Comparison of ENCODE assay signal across 23 mouse cellular contexts in genomic region chr11:119665308-119665702, GRCm38 (mm10).
DNase-seq lines count a peak whose midpoint lies in the region; TF ChIP-seq lines count a peak whose summit lies in the region.
"Had no signal": no experiment of that assay in that cellular context is flagged by ENCODE, and none has a peak within 500 bp of the region (broad histone marks: within the 10 kb centered on the region; RNA-seq: fewer than 3 reads in every experiment).

No protein-coding gene starts in this region.

- H3K79me2 ChIP-seq in myocyte (ENCODE audit: control insufficient read depth, insufficient read depth), result peaks cover 83% of the 10 kb centered on the region

- TF ChIP-seq POLR2A in myocyte (IDR thresholded peaks at IDR 0.05; ENCODE audit: insufficient read length, low read depth), result no peak

- intact Hi-C loops in gastrocnemius, adult 2 months (cut with DNase I), result no loop called here
- intact Hi-C loops in left cerebral cortex, adult 2 months (cut with DNase I), result no loop called here

- no peak for DNase-seq in gastrocnemius, adult 2 months
- no peak for DNase-seq in gastrocnemius, postnatal 4 days (ENCODE audit: low spot score in 2 of 2)
- DNase-seq in left cerebral cortex, adult 2 months (ENCODE audit: extremely low spot score in 1 of 2, low spot score in 2 of 2), result no peak
- no peak for DNase-seq in left cerebral cortex, adult 9 months (ENCODE audit: low spot score in 2 of 2)
- no peak for DNase-seq in ovary, postnatal 36 days (ENCODE audit: low spot score)
- DNase-seq: adrenal gland, adult 2 months; adrenal gland, postnatal 10 days; adrenal gland, postnatal 25 days; cerebellum, adult 11 months; cerebellum, adult 18-20 months; cerebellum, adult 8-10 months; cerebellum, adult 9-11 months; cerebellum, postnatal 14 days; cerebellum, postnatal 36 days; embryo, embryonic 11 days had no signal

- H3K36me3 ChIP-seq in myocyte (ENCODE audit: control insufficient read depth, insufficient read depth), result no peaks in the 10 kb centered on the region
- H3K36me3 ChIP-seq: embryonic facial prominence, embryonic 12.5 days; embryonic facial prominence, embryonic 15.5 days; forebrain, embryonic 10.5 days; forebrain, embryonic 12.5 days had no signal

- no peaks in the 10 kb centered on the region for H3K27me3 ChIP-seq in myocyte (ENCODE audit: control insufficient read depth, insufficient read depth, insufficient read length)
- H3K27me3 ChIP-seq: CH12.LX; embryonic facial prominence, embryonic 12.5 days; embryonic facial prominence, embryonic 15.5 days; forebrain, embryonic 12.5 days; Patski had no signal

- no peak for TF ChIP-seq CTCF in gastrocnemius, adult 2 months (IDR thresholded peaks at IDR 0.05)
- no peak for TF ChIP-seq CTCF in left cerebral cortex, adult 2 months (IDR thresholded peaks at IDR 0.05)

- H3K27ac ChIP-seq in gastrocnemius, adult 2 months, result peak overlapping the region; percentile 85
- H3K27ac ChIP-seq in left cerebral cortex, adult 2 months, result peak overlapping the region; percentile 40; the same call in 1 of the 2 replicates
- H3K27ac ChIP-seq: embryonic facial prominence, embryonic 15.5 days; forebrain, embryonic 10.5 days; forebrain, embryonic 12.5 days had no signal

- H3K4me2 ChIP-seq in myocyte (ENCODE audit: low read depth), result no peak overlapping the region
- H3K4me2 ChIP-seq: embryonic facial prominence, embryonic 12.5 days; embryonic facial prominence, embryonic 15.5 days; forebrain, embryonic 12.5 days had no signal

- H3ac ChIP-seq in myocyte (ENCODE audit: control insufficient read depth, insufficient read length), result no peak overlapping the region

- no peak overlapping the region for H3K4me3 ChIP-seq in gastrocnemius, adult 2 months
- no peak overlapping the region for H3K4me3 ChIP-seq in left cerebral cortex, adult 2 months
- no peak overlapping the region for H3K4me3 ChIP-seq in myocyte
- H3K4me3 ChIP-seq: embryonic facial prominence, embryonic 12.5 days; embryonic facial prominence, embryonic 15.5 days; erythroblast, embryonic 14.5 days; forebrain, embryonic 10.5 days; forebrain, embryonic 12.5 days had no signal

TF ChIP-seq in myocyte, 11 proteins besides CTCF, POLR2A, EP300 and RAD21:
- TF ChIP-seq TCF12 (IDR thresholded peaks at IDR 0.05; ENCODE audit: insufficient read depth, poor library complexity, severe bottlenecking) (peak; percentile 54), MAX (IDR thresholded peaks at IDR 0.05; ENCODE audit: low read depth) (no peak), USF1 (IDR thresholded peaks at IDR 0.05; ENCODE audit: low read depth) (no peak), REST (IDR thresholded peaks at IDR 0.05; ENCODE audit: insufficient read depth, insufficient read length) (no peak), CEBPB (IDR thresholded peaks at IDR 0.05; ENCODE audit: insufficient read depth, poor library complexity, severe bottlenecking) (no peak), E2F4 (IDR thresholded peaks at IDR 0.05; ENCODE audit: insufficient read depth) (no peak), POLR2AphosphoS2 (IDR thresholded peaks at IDR 0.05; ENCODE audit: insufficient read length, low read depth) (no peak), MYOG (IDR thresholded peaks at IDR 0.05; ENCODE audit: control insufficient read depth in 1 of 3, insufficient read depth in 1 of 3, insufficient read length in 2 of 3, low read depth in 2 of 3) (peak in 2 of 3 experiments; percentile 44 to 70), SRF (IDR thresholded peaks at IDR 0.05; ENCODE audit: control insufficient read depth, insufficient read length, low read depth) (no peak), TCF3 (IDR thresholded peaks at IDR 0.05; ENCODE audit: insufficient read length, low read depth) (peak; percentile 58), MYOD1 (IDR thresholded peaks at IDR 0.05; ENCODE audit: control insufficient read depth in 1 of 3, insufficient read length in 2 of 3, low read depth in 2 of 3) (peak; percentile 85 to 99 (median 98))
TF ChIP-seq in myocyte: peak in this region for 4.
